Mouse (Mus musculus): ENCODE results near the gene Mrgprd. TPM values are rescaled to one million over a fixed set of nuclear protein-coding genes. Genes with fewer than 3 reads are reported as not detected.

Mrgprd gene
- polyA plus RNA-seq, 1 experiment from 2014 or later = not detected

GRCm38 (mm10) chr7:145335199-145335598 is 20.6 kb downstream of the Mrgprd start:
- Histone ChIP-seq H3K9me3 (replicated peaks) (no peaks in the 10 kb centered on the region), H3K27ac (no peak overlapping the region), H3K4me3 (no peak overlapping the region), H3K36me3 (no peaks in the 10 kb centered on the region), H3K27me3 (no peaks in the 10 kb centered on the region), H3K4me1 (no peaks in the 10 kb centered on the region), H3K4me2 (replicated peaks) (no peak overlapping the region), H3K9ac (no peak overlapping the region)
- no peak for ATAC-seq (ENCODE audit: low FRiP score)

GRCm38 (mm10) chr7:145335616-145336332 is 21.1 kb downstream of the Mrgprd start:
- H3K36me3 ChIP-seq = no peaks in the 10 kb centered on the region
- H3K4me3 ChIP-seq = no peak overlapping the region
- no peak overlapping the region for H3K4me2 ChIP-seq (replicated peaks)
- H3K9ac ChIP-seq = no peak overlapping the region
- 90% methylated on average over 3 of the region's 3 CpGs for WGBS
- no peaks in the 10 kb centered on the region for H3K9me3 ChIP-seq (replicated peaks)
- H3K27me3 ChIP-seq = no peaks in the 10 kb centered on the region
- no peak for ATAC-seq (ENCODE audit: low FRiP score)
- H3K4me1 ChIP-seq = no peaks in the 10 kb centered on the region
- H3K27ac ChIP-seq = no peak overlapping the region

GRCm38 (mm10) chr7:145337889-145338288 is 23.3 kb downstream of the Mrgprd start:
- H3K4me3 ChIP-seq = no peak overlapping the region
- H3K9ac ChIP-seq = no peak overlapping the region
- H3K27me3 ChIP-seq = no peaks in the 10 kb centered on the region
- no peak for ATAC-seq (ENCODE audit: low FRiP score)
- H3K9me3 ChIP-seq (replicated peaks) = no peaks in the 10 kb centered on the region
- H3K4me1 ChIP-seq = no peaks in the 10 kb centered on the region
- no peaks in the 10 kb centered on the region for H3K36me3 ChIP-seq
- no peak overlapping the region for H3K27ac ChIP-seq
- WGBS = 74% methylated on average over 2 of the region's 2 CpGs
- no peak overlapping the region for H3K4me2 ChIP-seq (replicated peaks)

- Histone ChIP-seq H3K9me3 (replicated peaks) (no peaks in the 10 kb centered on the region), H3K27ac (no peak overlapping the region), H3K4me3 (no peak overlapping the region), H3K4me1 (no peaks in the 10 kb centered on the region), H3K9ac (no peak overlapping the region), H3K4me2 (replicated peaks) (no peak overlapping the region), H3K27me3 (no peaks in the 10 kb centered on the region), H3K36me3 (no peaks in the 10 kb centered on the region)
- WGBS = 74% methylated on average over 5 of the region's 5 CpGs
- no peak for ATAC-seq (ENCODE audit: low FRiP score)
Measured at GRCm38 (mm10) chr7:145340248-145340904, 25.7 kb downstream of the Mrgprd start.

Other genes with a start within 250 kb of the Mrgprd start
- gene 1810010D01Rik, start 106.7 kb upstream of the Mrgprd start, polyA plus RNA-seq (2016; fragmentation: Nextera tagmentation; extraction: Ambion mirVana) = 0.35 TPM in 1 of 2 replicates, not detected in the other
- gene Tpcn2, start 30.8 kb upstream of the Mrgprd start, polyA plus RNA-seq (2016; fragmentation: Nextera tagmentation; extraction: Ambion mirVana) = 6.8 and 7.1 TPM in 2 replicates
- 0.99 and 1.1 TPM in 2 replicates for gene Mrgprf, start 14.0 kb upstream of the Mrgprd start, polyA plus RNA-seq (2016; fragmentation: Nextera tagmentation; extraction: Ambion mirVana)